Mouse (Mus musculus) B cell, adult 2 months (primary cell): Measurements from ENCODE around the gene Smap2.

ENCODE experiments used
- DNase-seq, 2 experiments: peaks; one replicate each; pipeline ENCODE4 v3.0.0; 2022

The Smap2 gene

GRCm38 (mm10) chr4:121020040-121020790, 3.2 kb upstream of the Smap2 start:
- no peak for DNase-seq

- DNase-seq: no peak
Measured at GRCm38 (mm10) chr4:121018250-121018649, 1.2 kb upstream of the Smap2 start.

GRCm38 (mm10) chr4:121016021-121016898, 787 bp downstream of the Smap2 start:
- peak; percentile 68 to 70 for DNase-seq

GRCm38 (mm10) chr4:121015268-121015659, 1.8 kb downstream of the Smap2 start:
- no peak for DNase-seq

GRCm38 (mm10) chr4:121014594-121015267, 2.3 kb downstream of the Smap2 start:
- DNase-seq: peak; percentile 63 to 72

- DNase-seq: peak in 1 of 2 experiments; percentile 40
Measured at GRCm38 (mm10) chr4:121010770-121011549, 6.1 kb downstream of the Smap2 start.

GRCm38 (mm10) chr4:121009151-121009550, 7.9 kb downstream of the Smap2 start:
- DNase-seq: no peak

GRCm38 (mm10) chr4:121008071-121008745, 8.8 kb downstream of the Smap2 start:
- no peak for DNase-seq

GRCm38 (mm10) chr4:121007006-121007405, 10.0 kb downstream of the Smap2 start:
- no peak for DNase-seq

- DNase-seq: peak; percentile 67 to 70
Measured at GRCm38 (mm10) chr4:121004679-121005078, 12.4 kb downstream of the Smap2 start.

GRCm38 (mm10) chr4:121003611-121004091, 13.4 kb downstream of the Smap2 start:
- DNase-seq: no peak

- no peak for DNase-seq
Measured at GRCm38 (mm10) chr4:121002400-121003171, 14.5 kb downstream of the Smap2 start.

GRCm38 (mm10) chr4:121001659-121002058, 15.4 kb downstream of the Smap2 start:
- no peak for DNase-seq

- DNase-seq: peak in 1 of 2 experiments; percentile 55
Measured at GRCm38 (mm10) chr4:121001042-121001441, 16.0 kb downstream of the Smap2 start.

GRCm38 (mm10) chr4:120995911-120996310, 21.1 kb downstream of the Smap2 start:
- DNase-seq: no peak

- peak; percentile 33 to 46 for DNase-seq
Measured at GRCm38 (mm10) chr4:120993025-120993424, 24.0 kb downstream of the Smap2 start.

GRCm38 (mm10) chr4:120992284-120992683, 24.8 kb downstream of the Smap2 start:
- no peak for DNase-seq

GRCm38 (mm10) chr4:120987319-120987718, 29.7 kb downstream of the Smap2 start:
- DNase-seq: no peak

- DNase-seq: peak; percentile 76 to 78
Measured at GRCm38 (mm10) chr4:120986446-120986845, 30.6 kb downstream of the Smap2 start.

GRCm38 (mm10) chr4:120978221-120978620, 38.8 kb downstream of the Smap2 start:
- DNase-seq: peak; percentile 43 to 55

GRCm38 (mm10) chr4:120975428-120975734, 41.7 kb downstream of the Smap2 start:
- peak in 1 of 2 experiments; percentile 61 for DNase-seq
